Mouse (Mus musculus) olfactory bulb, adult 2 months (tissue): ENCODE results near the gene Zzef1.

Experiments
- CTCF ChIP-seq: fragments of 200-500 bp; IDR thresholded peaks from 2 replicates; pipeline ENCODE4 v1.5.1; 2012; ENCODE audit warnings: low read depth, mild to moderate bottlenecking, low read length, moderate library complexity; ENCODE audit not compliant: insufficient read depth
- POLR2A ChIP-seq: fragments of 200-500 bp; IDR thresholded peaks from 2 replicates; pipeline ENCODE4 v1.6.1; 2012; ENCODE audit warnings: mild to moderate bottlenecking, low read depth, low read length, moderate library complexity; ENCODE audit not compliant: insufficient read depth

GRCm38 (mm10) chr11:72866446-72866845 is 70.4 kb downstream of the Zzef1 start:
- TF ChIP-seq CTCF: no peak
- TF ChIP-seq POLR2A: no peak
